Mouse (Mus musculus): ENCODE results near the gene Psmd13.

Psmd13 gene

DNA sequence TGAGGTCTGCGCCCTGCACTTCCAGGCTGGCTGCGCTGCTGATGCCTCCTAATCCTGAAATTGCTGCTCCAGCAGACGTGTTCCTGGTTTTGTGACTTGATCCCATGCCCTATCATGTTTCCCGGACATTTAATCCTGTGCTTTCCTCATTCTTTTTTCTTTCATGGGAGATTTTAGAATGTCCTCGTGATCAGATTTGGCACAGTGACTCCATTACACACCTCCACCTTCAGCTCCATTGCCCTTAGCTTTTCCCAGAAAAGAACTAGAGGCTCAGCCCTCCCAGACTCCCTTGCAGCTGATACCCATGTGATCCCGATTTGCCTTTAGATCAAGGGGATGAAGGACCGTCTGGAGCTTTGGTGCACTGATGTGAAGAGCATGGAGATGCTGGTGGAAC, 16.1 kb downstream of the Psmd13 start:
- in situ Hi-C loops (cut with MboI; ENCODE audit: low pct_unique_long_range_greater_than_20kb in 1 of 2, low sequenced_read_pairs in 2 of 2, unreplicated experiment in 1 of 2): loop anchor here in 1 of 2 experiments (5.0 kb wide), 1 partner anchor 51 kb away; the partner anchor contains the start of genes Odf3 and Scgb1c1

DNA sequence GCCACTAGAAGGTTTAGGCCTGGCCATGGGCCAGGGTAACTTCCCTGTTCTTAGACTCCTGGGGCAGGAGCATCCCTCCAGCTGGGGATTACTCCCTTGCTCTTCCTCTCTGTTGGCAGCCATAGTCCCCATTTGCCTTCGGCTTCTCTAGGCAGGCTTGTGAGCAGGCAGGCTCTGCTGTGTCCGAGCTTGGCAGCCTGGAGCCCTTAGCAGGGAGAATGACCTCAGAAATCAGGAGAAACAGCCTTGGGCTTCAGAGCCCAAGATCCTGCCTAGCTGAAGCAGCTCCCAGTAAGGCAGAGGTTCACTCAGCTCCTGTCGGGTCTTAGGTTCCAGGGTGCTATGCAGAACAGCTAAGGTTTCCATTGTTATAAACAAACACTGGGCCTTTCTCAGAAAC, 17.4 kb downstream of the Psmd13 start:
- in situ Hi-C loops (cut with MboI; ENCODE audit: low pct_unique_long_range_greater_than_20kb in 1 of 2, low sequenced_read_pairs in 2 of 2, unreplicated experiment in 1 of 2): loop anchor here in 1 of 2 experiments (5.0 kb wide), 1 partner anchor 52 kb away; the partner anchor contains the start of genes Odf3 and Scgb1c1

DNA sequence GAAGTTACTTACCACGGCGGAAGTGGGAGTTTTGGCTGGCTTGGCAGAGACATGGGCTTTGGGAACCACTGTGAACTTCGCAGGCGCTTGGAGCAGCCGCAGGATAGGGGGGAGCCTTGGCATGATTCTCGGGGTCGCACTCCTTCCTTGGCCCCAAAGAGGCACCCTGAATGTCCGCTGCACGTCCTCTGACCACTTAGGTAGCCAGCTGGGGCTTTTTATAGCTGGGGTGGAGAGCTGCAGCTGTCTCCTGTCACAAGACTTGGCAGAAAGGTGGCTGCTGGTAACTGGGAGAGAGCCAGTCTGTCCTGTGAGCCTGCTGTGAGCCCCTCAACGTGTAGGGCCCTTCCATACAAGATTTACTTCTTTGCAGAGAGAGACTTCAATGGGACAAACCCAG, 18.5 kb downstream of the Psmd13 start, which contains the start of gene Cox8b:
Cox8b (minus strand) TSS at position 227 of the 400 bp plus-strand sequence.
- in situ Hi-C loops (cut with MboI; ENCODE audit: low pct_unique_long_range_greater_than_20kb in 1 of 2, low sequenced_read_pairs in 2 of 2, unreplicated experiment in 1 of 2): loop anchor here in 1 of 2 experiments (5.0 to 25.0 kb wide), 2 partner anchors 58 to 287 kb away; partner anchors contain the start of genes Hras and Lrrc56

DNA sequence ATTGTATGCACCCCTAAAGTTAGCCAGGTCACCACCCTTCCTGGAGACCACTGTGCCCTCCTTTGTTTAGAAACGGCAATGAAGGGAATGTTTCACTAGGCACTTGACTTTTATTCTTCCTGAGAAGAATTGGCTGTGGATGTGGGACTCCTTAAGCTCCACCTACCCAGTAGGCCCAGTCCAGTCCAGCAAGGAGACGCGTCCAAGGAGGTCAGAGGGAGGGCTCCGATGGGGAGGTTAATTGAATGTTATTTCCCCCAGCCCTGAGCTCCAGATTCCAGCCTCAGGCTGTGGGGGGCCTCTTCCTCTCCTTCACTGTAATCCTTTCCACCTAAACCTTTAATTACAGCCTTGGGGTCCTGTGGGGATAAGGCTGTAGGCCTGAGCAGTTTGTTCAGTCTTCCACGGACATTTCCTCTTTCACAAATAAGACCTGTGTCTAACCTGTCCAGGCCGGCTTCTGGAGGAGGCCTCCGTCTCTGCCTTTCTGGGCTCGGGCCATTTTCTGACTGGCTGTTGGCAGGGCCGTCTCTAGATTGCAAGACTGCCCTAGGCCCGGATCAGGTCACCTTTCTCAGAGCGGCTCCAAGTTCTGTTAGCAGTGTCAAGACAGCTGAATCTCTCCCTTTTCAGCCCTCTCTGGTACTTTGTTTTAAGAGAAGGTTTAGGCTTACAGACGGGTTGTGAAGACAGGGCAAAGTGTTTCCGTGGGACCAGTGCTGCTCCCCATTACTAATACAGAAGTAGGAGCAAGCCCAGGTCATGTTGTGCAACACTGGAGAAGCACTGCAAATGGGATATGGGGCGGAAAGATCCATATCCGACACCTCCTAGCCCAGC, 20.5 kb downstream of the Psmd13 start:
- in situ Hi-C loops (cut with MboI; ENCODE audit: low pct_unique_long_range_greater_than_20kb in 1 of 2, low sequenced_read_pairs in 2 of 2, unreplicated experiment in 1 of 2): loop anchor here in 1 of 2 experiments (5.0 to 25.0 kb wide), 2 partner anchors 60 to 285 kb away; partner anchors contain the start of genes Hras and Lrrc56

DNA sequence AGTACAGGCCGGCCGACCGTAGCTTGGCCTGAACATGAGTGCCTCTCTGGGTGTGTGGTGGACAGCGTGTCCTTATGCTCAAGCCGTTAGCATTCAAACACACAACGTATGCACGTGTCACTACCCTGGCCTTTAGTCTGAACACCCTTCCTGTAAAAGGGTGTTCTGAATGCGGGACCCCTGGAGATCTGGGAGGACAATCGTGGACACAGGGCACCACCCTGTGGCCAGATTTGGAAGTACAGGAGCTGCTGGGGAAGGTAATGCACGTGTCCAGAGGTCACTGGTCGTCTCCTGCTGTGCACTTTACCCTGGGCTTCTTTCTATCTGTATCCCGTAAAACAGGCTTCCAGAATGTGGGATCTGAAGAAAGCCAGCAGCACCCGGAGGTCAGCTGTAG, 21.4 kb downstream of the Psmd13 start:
- in situ Hi-C loops (cut with MboI; ENCODE audit: low pct_unique_long_range_greater_than_20kb in 1 of 2, low sequenced_read_pairs in 2 of 2, unreplicated experiment in 1 of 2): loop anchor here in 1 of 2 experiments (5.0 to 25.0 kb wide), 2 partner anchors 61 to 284 kb away; partner anchors contain the start of genes Hras and Lrrc56

DNA sequence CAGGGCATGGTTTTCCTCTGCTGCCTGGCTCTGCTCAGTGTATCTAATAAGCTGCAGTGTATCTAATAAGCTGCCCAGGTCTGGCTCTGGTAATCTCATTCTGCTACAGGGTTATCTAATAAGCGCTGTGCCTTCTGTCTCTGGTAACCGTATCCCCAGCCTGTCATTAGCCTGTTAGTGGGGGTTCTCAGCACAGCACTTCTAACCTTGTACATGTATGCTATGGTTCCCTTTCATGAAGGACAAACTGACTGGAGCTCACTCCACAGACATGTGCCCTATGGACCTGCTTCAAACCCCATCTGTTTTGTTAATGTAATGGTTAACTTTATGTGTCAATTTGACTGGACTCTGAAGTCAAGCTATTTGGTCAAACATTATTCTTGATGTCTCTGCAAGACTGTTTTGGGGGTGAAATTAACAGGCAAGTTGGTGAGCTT, 23.9 kb downstream of the Psmd13 start:
- in situ Hi-C loops (cut with MboI; ENCODE audit: low pct_unique_long_range_greater_than_20kb in 1 of 2, low sequenced_read_pairs in 2 of 2, unreplicated experiment in 1 of 2): loop anchor here in 1 of 2 experiments (25.0 kb wide), 1 partner anchor 282 kb away; the partner anchor contains the start of genes Hras and Lrrc56

DNA sequence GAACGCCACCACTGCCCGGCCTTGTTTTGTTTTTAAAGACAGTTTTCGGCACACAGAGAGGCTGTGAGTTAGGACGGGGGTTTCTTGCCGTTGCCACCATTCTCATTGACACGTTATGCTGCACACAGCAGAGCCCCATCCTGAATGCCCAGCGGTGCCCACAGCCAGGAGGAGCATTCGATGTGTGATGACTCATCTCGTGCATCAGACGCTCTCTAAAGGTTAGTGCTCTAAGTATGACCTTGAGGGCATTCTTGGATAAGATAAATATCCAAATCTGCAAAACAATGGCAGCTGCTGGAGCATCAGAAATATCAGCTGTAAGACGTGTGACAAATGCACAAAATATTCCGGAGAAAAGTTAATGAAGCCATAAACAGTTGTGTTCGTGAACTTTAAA, 25.4 kb downstream of the Psmd13 start:
- in situ Hi-C loops (cut with MboI; ENCODE audit: low pct_unique_long_range_greater_than_20kb in 1 of 2, low sequenced_read_pairs in 2 of 2, unreplicated experiment in 1 of 2): loop anchor here in 1 of 2 experiments (25.0 kb wide), 1 partner anchor 280 kb away; the partner anchor contains the start of genes Hras and Lrrc56

DNA sequence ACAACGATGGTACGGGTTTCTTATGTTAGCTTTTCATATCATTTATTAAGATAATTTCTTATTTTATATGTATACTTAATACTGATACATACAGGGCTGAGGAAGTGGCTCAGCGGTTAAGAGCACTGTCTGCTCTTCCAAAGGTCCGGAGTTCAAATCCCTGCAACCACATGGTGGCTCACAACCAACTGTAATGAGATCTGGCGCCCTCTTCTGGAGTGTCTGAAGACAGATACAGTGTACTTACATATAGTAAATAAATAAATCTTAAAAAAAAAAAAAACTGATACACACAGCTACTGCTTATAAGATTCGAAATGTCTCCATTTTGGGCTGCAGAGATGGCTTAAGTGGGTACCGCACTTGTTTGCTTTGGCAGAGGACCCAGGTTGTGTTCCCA, 25.9 kb downstream of the Psmd13 start:
- in situ Hi-C loops (cut with MboI; ENCODE audit: low pct_unique_long_range_greater_than_20kb in 1 of 2, low sequenced_read_pairs in 2 of 2, unreplicated experiment in 1 of 2): loop anchor here in 1 of 2 experiments (25.0 kb wide), 1 partner anchor 280 kb away; the partner anchor contains the start of genes Hras and Lrrc56

DNA sequence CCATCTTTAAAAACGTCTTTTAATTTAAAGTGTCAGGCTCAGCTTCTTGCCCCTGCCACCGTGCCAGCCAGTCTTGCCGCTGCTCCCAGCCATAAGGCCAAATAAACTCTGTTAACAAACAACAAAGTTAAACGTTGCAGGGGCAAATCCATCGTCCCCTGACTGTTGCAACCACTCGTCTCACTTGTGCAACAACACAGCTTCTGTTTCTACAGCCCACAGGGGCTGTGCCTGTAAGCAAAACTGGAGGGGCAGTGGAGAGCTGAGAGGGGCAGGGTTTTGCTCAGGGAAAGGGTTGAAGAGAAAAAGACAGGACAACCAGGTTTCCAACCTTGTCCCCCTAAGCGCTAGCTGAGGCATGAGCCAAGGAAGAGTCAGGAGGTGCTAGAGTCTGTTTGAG, 26.4 kb downstream of the Psmd13 start:
- in situ Hi-C loops (cut with MboI; ENCODE audit: low pct_unique_long_range_greater_than_20kb in 1 of 2, low sequenced_read_pairs in 2 of 2, unreplicated experiment in 1 of 2): loop anchor here in 1 of 2 experiments (25.0 kb wide), 1 partner anchor 279 kb away; the partner anchor contains the start of genes Hras and Lrrc56

DNA sequence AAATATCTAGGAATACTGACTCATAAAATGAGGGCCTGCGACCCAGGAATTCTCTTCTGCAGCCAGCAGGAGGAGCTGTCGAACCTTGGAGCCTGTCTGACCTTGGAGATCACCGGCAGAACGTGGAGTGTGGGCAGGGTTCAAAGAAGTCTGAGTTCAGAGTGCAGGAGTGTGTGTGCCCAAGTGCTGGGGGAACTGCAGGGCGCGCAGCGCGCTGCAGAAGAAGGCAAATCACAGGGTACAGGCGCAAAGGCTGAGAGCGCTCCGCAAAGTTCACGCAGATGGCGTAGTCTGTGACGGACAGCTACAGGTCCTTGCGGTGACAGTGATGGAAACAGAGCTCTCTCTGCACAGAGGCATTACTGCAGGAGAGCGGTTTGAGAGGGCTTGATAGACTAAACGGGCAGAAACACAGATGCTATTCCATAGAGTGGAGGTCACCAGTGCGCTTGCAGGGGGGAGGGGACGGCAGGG, 26.9 kb downstream of the Psmd13 start:
- in situ Hi-C loops (cut with MboI; ENCODE audit: low pct_unique_long_range_greater_than_20kb in 1 of 2, low sequenced_read_pairs in 2 of 2, unreplicated experiment in 1 of 2): loop anchor here in 1 of 2 experiments (25.0 kb wide), 1 partner anchor 279 kb away; the partner anchor contains the start of genes Hras and Lrrc56

DNA sequence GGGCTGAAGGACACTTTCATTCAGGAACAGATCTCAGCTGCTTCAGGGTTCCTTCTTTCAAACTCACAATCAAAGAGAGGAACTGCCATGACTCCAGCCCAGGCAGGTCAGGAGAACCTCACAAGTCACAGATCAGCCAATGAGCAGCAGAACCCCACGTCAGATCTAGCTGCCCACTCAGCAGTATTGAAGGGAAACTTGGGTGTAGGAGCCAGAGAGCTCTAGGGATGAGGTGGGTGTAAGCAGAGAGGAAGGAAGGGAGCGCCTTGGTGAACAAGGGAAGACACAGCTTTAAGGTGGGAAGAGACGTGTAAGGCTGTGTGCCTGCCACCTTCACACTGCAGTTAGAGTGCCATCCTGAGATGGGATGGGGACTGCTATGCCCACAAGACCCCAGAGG, 30.5 kb downstream of the Psmd13 start:
- in situ Hi-C loops (cut with MboI; ENCODE audit: low pct_unique_long_range_greater_than_20kb in 1 of 2, low sequenced_read_pairs in 2 of 2, unreplicated experiment in 1 of 2): loop anchor here in 1 of 2 experiments (25.0 kb wide), 1 partner anchor 275 kb away; the partner anchor contains the start of genes Hras and Lrrc56

DNA sequence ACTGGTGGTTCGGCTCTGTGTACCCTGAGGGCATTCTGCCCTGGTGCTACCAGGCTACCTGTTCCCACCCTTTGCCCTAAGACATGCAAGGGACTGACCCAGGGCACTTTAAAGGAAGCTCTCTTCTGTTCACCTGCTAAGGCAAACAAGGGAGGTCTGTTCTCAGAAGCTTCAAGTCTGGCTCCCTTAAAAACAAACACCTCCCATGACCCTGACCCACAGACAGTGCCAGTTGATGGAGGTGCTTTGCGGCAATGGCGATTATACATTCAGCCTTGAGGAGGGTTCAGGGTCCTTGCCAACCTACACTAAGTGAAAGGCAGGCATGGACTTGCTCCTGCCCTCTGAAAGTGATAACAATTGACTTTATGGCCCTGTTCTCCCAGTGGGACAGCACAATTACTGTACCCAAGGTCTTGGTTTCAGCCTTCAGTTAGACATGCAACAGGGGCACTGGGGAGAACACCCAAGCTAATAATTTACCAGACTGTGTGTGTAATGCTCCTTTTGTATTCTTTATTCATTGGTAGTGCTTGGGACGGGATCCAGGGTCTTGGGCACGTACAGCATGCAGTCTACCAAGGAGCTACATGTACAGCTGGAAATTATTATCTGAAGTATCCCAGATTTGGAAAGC, 31.2 kb downstream of the Psmd13 start:
- in situ Hi-C loops (cut with MboI; ENCODE audit: low pct_unique_long_range_greater_than_20kb in 1 of 2, low sequenced_read_pairs in 2 of 2, unreplicated experiment in 1 of 2): loop anchor here in 1 of 2 experiments (25.0 kb wide), 1 partner anchor 274 kb away; the partner anchor contains the start of genes Hras and Lrrc56

DNA sequence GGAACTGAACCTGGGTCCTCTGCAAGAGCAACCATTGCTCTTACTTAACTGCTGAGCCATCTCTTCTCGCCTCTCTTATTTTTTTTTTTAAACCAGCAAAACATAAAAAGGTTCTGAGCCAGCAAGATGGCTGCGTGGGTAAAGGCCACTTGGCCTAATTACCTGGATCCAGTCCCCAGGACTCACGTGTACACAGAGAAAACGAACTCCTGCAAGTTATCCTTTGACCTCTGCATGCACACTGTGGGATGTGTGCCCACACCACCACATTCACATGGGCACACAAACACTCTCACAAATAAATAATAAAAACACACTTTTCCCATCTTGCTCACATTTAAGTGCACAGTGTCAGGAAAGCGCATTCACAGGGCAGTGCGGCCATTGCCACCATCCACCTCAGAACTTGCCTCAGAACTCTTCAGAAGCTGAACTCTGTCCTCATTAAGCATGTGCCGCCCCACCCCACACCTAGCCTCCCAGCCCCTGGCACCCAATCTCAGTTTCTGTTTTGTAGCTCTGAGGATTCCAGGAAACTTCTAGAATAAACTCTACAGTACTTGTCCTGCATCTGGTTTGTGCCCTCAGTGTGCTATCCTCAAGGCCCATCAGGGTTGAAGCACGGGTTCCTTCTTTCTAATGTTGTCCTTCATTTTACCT, 32.4 kb downstream of the Psmd13 start:
- in situ Hi-C loops (cut with MboI; ENCODE audit: low pct_unique_long_range_greater_than_20kb in 1 of 2, low sequenced_read_pairs in 2 of 2, unreplicated experiment in 1 of 2): loop anchor here in 1 of 2 experiments (25.0 kb wide), 1 partner anchor 273 kb away; the partner anchor contains the start of genes Hras and Lrrc56

DNA sequence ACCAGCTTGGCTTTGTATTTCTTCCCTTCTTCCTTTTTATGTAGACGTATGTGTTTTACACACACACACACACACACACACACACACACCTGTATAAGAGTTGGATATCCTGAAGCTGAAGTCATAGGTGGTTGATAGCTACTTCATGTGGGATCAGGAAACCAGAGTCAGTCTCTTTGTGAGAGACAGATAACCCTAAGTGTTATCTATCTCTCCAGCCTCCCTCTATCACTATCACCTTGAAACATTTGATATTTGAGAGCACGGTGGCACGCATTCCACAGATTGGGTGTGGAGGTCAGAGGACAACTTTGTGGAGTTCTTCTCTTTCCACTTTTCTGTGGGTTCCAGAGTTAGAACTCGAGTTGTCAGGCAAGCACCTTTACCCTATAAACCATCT, 38.1 kb downstream of the Psmd13 start:
- in situ Hi-C loops (cut with MboI; ENCODE audit: low pct_unique_long_range_greater_than_20kb in 1 of 2, low sequenced_read_pairs in 2 of 2, unreplicated experiment in 1 of 2): loop anchor here in 1 of 2 experiments (5.0 to 25.0 kb wide), 2 partner anchors 142 to 267 kb away; partner anchors contain the start of genes B4galnt4, Hras and Lrrc56

DNA sequence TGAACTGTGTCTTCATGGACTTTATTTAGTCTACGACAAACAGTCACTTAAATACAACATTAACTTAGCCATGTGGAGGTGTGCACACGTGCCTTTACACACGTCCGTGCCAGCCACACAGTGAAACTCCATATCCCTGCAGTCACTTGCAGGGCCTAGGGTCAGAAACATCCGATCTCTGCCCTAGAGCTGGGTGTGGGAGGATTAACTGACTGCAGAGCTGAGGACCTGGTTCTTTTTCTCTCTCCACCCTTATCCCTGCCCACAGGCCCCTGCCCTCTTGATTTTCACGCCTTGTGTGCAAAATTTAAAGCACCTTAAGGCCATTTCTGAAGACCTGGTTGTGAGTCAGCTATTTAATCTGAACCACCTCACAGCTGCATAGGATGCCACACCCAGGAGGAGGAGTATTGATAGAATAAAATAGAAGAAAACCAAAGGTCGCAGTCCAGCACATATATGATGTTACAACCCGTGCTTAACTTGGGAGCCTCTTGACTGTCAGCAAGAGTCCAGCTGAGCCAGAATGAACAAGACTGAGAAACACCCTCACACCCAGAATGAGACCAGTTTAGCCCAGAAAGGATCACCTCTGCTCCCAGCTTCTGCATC, 38.8 kb downstream of the Psmd13 start, which contains the start of gene Nlrp6:
Nlrp6 (plus strand) TSS at position 485 of the 612 bp plus-strand sequence.
- in situ Hi-C loops (cut with MboI; ENCODE audit: low pct_unique_long_range_greater_than_20kb in 1 of 2, low sequenced_read_pairs in 2 of 2, unreplicated experiment in 1 of 2): loop anchor here in 1 of 2 experiments (25.0 kb wide), 1 partner anchor 267 kb away; the partner anchor contains the start of genes Hras and Lrrc56

DNA sequence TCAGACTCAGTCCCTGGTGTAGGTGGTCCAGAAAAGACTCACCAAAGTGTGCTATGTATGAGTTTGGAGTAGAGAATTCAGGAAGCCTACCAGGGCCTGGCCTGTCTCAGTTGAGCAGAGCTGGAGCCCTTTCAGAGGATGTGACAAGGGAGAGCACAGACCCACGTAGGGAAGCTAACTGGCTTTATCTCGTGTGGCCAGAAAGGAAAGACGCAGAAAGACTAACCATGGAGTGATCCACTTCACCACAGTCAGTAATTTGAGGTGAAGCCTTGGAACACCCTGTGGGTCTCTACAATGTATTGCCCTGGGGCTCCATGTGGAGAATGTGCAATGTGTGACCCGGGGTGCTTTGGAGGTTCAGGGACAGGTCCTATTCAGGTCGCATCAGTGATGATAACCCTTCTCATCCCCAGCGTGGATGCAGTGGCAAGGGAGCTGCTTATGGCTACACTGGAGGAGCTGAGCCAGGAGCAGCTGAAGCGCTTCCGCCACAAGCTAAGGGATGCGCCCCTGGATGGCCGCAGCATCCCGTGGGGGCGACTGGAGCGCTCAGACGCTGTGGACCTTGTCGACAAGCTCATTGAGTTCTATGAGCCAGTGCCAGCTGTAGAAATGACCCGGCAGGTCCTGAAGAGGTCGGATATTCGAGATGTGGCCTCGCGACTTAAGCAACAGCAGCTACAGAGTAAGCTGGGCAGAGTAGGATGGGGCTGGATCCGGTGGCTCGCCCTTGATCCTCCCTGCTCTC, 39.6 kb downstream of the Psmd13 start:
- in situ Hi-C loops (cut with MboI; ENCODE audit: low pct_unique_long_range_greater_than_20kb in 1 of 2, low sequenced_read_pairs in 2 of 2, unreplicated experiment in 1 of 2): loop anchor here in 1 of 2 experiments (25.0 kb wide), 1 partner anchor 266 kb away; the partner anchor contains the start of genes Hras and Lrrc56
